Mouse (Mus musculus): ENCODE data around the gene Erbb4.
"Not testable (repeated sequence)": the region's sequence is repeated elsewhere in the genome, so short reads cannot be mapped to it uniquely, and the experiment has no call there.

Gene Erbb4

DNA sequence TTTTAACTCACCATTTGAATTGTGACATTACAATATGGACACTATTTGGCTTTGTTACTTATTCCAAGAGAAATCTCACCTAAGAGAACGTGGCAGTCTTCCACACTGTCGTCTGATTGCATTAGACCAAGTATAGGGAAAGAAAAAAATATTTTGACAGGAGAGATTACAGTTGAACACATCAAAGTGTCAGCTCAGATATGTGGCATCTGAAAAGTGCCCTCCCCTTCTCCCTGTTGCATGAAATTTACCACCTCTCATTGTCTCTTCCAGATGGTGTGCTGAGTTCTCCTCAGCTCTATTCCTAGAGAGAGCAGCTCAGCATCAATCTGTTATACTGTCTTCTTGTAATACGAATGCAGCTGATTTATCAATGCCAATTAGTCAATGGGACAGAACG, 268.5 kb downstream of the Erbb4 start:
- DNase-seq: no peak

DNA sequence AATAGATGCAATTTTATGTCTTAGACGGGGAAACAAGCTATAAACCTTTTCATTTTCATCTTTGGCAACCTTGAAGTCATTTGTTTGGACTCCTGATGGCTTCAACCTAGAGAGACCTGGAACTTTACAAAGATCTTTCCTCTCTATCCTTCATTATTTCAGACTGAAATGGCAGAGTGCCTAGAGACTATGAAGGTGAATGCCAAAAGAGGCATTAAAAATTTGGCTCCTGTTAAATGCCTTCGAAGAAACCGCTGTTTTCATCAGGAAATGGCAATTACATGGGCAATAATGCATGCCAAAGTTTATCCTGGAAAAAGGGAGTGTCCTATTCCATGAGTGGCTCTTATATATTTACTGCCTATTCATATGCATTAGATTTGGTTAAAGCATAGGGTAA, 273.2 kb downstream of the Erbb4 start:
- DNase-seq: no peak

DNA sequence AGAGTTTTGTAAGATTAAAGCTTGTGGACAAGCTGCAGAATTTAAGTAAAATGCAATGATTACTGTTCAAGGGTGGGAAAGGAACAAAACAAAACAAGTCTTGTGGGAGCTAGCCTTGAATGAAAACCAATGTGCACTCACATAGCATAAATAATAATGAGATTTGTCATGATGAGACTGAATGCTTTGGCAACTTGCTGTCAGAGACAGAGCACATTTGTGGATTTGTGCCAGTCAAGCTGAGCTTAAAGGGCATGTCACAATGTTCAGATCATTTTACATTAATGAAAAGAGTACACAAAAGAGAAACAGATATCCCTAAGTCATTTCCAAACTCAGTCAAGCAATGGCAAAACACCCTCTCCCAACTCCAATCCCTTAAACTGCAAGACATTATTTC, 275.8 kb downstream of the Erbb4 start:
- DNase-seq: no peak

DNA sequence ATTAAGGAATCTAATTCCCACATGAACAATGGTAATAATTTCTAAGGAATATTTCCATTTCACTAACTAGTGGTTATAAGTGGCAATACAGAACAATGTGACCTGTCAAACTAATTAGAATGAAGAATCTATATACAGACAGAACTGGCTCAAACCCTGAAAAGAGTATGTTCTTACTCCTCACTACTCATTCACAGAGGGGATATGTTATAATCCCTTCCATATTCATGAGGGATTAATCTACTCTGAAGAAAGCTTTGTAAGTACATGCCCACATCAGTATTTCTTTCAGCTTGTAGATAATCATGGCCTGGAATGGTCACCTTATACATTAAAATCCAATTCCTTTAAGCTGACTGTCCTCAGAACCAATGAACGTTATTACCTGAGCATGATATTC, 276.3 kb downstream of the Erbb4 start:
- DNase-seq: no peak

DNA sequence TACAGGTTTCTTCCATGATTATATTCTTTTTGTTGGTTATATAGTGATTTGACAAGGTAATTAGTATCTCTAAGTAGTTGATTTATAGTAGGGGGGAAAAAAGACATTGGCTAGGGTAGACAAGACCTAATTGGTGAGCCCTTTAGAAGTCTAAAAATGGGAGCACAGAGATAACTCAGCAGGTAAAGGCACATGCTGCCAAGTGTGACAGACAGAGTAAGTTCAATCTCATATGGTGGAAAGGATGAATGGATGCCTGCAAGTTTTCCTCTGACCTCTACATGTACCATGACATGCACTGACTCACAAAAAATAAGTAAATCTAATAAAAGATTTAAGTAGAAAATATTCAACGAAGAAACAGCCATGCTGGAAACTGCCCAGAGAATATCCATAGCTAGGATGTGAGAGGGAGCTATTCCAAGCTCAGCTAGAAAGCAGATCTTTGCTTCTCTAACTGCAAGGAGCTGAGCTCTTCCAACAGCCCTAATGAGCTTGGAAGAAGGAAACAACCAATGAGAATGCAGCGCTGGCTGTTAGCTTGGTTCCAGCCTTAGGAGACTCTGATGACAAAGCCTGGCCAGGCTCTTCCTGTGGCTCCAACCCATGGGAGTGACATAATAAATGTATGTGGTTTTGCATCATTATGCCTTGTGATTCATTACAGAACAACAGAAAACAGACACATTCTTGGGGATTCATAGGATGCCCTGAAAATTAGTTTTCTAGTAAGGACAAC, 277.2 kb downstream of the Erbb4 start:
- DNase-seq: no peak

DNA sequence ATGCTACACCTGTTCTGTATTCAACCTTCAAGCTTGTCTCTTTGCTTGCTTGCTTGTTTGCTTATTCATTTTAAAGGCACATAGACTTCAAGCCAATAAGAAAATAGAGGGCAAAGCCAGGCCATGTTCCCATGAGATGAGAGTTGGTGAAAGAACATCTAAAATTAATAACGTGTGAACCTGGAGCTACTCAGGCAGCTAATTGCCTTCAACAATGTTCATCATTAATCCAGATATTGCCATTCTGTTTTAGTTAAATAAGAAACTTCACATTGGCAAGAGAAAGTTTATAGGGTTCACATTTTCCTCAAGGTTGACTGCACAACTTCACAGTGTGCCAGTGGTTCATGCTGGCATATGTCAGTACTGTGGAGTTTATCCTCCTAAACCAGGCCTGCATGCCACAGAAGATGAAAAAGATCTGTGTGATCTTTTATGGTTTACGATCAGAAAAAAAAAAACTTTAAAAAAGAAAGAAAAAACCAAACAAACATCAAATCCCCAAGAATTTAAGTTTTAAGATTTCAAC, 284.7 kb downstream of the Erbb4 start:
- no peak for DNase-seq

DNA sequence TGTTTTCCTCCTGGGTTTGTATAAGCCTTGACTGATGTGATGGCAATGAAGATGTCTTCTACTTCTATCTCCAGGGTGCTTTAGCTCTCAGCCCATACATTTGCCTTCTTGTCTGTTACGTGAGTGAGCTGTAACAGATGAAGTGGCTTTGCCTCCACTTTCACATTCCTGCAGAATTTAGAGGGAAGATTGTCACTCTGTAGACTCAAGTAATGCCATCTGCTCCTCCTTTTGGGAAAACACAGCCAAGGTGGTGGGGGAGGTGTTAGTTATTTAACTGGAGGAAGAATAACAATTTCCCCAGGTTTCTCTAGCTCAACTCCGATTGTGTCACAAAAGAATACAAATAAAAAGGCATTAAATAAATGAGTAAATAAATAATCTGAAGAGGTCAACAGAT, 301.1 kb downstream of the Erbb4 start:
- DNase-seq: no peak

DNA sequence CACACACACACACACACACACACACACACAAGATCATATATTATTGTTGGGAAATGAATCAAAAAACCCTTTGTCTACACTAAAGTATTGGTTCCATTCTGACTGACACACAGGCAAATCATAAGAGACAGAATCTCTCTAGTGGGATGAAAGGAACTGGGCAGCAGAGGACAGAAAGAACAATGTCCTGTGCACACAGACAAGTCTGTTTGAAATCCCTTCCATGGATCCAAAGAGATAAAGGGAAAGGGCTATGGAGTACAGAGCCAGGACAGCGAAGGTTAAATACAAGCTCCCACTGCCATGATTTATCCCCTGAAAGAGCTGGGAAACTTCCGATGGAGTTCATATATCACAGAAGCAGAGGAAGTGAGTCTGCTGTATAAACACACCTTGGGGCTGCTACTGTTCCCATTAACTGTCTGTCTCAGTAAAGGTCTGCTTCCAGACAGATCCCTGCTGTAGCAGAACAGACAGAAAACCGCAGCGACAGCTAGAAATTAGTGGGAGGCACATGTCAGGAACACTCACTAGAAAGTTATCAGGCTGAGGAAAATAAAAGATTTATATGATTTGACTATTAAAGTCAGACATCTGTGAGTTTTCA, 320.3 kb downstream of the Erbb4 start:
- no peak for DNase-seq

DNA sequence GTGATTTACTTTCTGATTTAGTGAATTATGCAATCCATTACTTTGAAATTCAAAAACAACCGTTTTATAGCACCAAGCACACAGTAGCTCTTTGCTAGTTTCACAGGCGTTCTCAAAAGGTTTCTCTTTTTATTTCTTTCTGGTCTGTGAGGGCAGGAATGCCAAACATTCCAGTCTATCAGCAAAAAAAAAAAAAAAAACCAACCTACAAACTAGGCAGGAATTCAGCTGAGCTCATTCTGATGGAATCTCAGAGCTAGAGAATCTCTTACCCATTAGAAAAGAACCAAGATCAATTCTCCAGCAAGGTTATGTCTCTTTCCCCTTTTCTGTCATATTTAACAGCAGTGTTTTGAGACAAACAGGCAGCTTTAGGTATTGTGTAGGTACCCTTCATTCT, 327.2 kb downstream of the Erbb4 start:
- DNase-seq: no peak

DNA sequence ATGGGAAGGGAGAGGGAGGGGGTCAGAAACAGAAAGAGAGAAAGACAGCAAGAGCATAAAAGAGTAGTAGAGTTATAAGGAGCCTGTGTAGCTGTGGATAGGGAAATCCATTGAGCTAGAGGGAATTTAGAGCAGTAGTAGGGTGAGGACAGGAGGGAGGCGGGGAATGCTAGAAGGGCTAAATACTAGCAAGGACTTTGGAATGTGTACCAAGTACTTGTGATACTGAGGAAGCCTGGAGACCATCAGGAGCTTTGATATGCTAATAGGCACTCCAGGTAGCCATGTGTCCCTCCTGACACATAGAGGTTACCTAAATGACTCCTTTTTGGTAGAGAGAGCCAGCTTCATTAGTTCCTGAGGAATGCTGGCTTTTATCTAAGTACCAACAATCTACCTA, 327.8 kb downstream of the Erbb4 start:
- DNase-seq: no peak

DNA sequence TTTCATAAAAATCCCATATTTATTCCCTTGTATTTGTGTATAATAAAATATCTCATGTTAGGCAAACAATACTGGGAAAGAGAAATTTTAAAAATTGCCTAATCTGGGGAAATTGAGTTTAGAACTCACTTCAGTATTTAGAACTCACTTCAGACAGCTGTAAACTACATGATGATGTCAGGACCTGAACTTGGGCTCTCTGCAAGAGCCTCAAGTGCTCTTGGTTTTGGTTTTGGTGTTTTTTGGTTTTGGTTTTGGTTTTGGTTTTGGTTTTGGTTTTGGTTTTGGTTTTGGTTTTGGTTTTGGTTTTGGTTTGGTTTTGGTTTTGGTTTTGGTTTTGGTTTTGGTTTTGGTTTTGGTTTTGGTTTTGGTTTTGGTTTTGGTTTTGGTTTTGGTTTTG, 341.8 kb downstream of the Erbb4 start:
- DNase-seq: not testable (repeated sequence)

DNA sequence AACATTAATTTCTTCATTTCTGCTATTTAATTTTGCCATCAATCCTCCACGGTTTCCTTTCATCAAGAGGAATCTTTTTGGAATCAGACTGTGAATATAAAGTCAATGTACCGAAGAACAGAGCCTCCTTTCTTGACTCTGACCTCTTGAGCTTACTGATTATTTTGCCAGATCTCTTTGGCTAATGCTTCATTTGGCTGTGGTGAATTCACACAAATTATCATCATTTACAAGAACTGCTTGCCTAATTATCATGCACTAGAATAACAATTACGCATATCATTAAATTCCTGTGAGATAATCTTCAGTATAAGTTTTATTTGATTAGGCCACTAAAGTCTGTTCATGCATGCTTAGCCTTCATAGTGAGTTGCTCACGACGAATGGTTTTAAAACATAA, 345.4 kb downstream of the Erbb4 start:
- DNase-seq: no peak

DNA sequence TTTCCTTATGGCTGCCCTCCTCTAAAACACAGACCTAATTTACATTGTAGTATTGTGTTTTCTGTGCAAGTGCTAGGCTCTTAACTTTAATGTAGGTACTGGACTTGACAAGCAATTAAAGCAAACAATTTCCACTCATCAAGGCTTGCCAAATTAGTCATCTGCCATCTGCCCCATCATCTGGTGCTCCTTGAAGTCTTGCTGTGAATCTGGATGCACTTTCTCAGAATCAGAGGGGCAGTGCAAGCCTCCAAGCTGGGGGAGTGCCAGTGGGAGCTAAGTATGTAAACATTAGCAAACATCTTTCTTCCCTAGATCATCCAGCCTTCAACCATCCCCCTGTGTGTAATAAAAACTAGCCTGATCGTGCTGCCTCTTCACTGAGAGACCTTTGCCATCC, 358.9 kb downstream of the Erbb4 start:
- no peak for DNase-seq

DNA sequence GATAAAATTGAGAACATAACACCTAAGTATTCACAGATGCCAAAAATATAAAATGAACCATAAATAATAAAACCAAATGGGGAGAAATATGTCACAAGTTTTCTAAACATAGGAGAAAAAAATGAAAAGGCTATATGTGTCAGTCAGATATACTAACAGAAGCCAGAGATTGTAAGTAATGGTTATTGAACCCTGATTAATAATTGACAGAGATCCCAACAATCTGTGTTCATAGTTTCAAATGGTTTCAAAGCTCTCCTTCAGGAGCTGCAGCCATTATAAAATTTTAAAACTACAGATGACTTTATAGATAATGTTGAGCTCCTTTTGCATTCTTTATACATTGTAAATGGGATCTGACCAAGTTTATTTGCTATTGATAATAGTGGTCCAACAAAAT, 426.4 kb downstream of the Erbb4 start:
- no peak for DNase-seq

DNA sequence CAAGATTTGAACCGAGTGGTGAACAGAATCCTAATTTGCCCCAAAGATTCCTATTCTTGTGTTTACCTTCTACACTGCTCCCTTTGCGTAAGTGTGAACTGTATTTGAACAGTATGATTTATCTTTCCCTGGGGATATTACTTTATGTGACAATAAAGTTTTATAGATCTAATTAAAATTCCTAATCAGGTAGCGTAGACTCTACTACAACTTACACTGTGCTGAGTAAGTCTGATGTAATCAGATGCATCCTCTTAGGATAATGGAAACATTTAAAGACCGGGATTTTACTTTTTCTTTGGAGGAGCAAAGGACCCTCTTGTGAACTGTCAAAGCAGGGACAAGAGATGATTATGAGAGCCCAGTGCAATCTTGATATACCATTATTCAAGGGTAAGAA, 433.2 kb downstream of the Erbb4 start:
- no peak for DNase-seq

DNA sequence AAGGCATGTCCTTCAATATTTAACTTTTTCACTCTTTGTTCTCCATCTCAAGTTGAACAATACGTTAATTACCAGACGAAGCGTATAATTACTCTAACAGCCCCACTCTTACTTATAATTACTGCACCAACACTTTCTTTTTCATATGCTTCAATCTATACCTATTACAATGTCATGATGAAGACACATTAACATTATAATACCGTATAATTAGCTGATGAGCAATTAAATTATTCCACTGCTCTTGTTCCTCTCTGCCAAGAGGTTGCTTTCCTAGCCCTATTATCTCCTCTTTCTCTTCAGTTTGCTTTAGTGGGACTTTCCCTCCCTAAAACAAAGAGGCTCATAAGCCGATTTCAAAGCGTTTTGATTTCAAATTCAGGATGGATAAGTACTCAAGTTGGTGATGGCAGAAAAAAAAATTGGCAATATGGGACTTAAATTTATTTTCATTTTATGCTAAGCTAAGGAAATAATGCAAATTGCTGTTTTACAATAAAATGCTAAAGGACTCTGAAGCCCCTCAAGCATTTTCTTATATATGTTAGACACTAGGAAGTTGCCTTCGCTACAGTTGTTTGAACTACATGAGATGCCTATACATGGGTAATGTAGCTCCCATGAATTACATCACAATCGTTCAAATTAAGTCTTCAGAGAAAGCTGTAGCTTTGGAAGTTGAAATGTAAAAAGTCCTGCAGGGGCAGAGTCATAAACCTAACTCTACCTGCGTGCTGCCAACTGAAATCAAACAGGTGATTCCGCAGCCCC, 440.8 kb downstream of the Erbb4 start:
- DNase-seq: no peak

DNA sequence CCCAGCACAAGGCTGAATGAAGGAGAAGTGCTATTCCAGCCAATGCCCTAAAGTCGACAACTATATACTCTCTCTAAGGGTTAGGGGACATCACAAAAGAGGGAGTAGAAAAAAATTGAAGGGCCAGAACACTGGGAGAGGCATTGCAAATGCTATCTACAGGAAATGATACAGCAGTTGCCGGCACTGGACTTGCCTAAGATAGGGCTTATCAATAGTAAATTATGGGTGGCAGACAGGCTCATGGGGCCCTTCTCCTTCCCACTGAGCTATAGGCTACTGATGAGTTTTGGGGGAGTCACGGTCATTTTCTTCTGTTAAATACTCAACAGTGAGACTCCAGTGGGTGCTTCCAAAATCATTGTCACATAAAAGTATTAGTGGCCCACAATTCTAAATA, 517.4 kb downstream of the Erbb4 start:
- DNase-seq: no peak

DNA sequence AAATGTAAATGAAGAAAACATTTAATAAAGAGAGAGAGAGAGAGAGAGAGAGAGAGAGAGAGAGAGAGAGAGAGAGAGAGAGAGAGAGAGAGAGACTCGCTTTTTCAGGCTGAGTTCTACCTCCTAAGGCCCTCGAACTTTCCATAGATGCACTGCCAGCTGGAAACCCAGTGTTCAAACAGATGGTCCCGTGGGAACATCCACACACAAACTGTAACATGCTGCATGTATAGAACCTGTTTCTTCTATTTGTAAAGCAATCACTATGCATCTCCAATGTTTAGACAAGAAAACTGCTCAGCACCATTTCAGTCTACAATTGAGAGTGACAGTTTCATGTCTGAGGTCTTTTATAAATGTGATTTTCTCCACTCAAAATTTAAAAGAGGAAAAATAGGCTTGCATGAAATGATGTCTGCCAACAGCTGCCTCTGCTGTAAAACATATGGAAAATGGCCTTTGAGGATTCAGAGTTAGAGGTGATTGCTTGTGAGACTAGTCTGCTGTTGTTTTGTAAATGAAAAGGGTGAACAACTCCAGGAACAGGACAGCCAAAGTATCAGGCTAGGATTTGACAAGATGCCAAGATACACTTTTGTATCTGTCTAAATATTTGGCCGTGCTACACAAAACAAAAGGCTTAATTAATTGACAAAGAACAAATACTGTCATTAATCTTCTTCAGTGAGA, 533.9 kb downstream of the Erbb4 start:
- no peak for DNase-seq

DNA sequence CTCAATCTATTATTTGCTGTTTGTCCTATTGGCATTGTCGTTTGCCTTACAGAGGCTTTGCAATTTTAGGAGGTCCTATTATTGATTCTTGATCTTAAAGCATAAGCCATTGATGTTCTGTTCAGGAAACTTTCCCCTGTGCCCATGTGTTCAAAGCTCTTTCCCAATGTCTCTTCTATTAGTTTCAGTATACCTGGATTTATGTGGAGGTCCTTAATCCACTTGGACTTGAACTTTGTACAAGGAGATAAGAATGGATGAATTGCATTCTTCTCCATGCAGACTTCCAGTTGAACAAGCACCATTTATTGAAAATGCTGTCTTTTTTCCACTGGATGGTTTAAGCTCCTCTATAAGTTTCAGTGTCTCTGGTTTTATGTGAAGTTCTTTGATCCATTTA, 536.9 kb downstream of the Erbb4 start:
- no peak for DNase-seq

DNA sequence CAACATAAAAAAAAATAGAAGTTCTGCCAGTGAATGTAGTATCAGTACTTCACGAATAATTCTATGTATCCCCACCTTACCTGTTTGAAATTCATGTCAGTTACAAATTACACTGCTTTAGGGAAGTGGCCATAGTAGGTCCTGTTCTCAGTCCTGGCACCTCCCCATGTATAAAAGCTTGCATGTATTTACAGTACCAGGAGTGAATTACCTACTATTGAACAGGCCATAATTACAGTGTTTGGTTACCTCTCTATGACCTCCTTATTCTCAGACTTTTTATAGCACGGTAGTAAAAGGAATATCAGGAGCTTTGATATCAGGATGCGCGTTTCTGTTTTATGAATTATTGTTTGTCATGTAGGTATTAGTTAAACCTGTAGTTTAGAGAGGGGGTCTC, 564.9 kb downstream of the Erbb4 start:
- DNase-seq: no peak

DNA sequence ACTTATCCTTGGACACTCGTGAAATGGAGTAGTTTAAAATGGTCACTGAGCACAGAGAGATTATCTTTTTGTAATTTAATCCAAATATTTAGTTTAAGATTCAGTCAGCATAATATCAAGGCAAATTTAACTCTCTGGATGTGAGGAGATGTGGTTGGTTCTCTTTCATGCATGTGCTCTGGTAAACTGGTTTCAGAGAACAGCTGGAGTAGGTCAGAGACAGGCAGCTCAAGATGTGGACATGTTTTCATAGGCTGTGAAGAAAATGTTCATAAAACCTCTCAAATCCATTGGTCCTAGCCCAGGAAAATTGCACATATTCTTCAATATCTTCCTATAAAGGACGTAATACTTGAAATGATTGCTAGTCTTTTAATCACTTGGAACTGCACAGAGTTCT, 590.0 kb downstream of the Erbb4 start:
- no peak for DNase-seq

DNA sequence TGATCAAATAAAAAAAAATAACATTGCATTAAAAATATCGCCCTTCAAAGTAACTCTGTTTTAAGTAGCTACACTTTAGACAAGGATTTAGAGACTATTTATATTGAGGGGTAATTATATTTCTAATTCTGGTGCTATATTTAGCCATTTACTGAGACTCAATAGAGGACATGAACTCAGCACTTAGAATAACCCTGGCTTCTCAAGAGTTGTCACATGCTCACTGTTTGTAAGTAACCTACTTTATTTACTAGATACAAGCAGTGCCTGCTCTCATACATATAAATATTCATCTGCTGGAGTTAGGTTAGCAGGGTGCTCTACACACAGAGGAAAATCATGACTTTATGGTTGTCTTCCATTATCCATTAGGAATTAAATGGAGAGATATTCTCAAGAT, 604.0 kb downstream of the Erbb4 start:
- DNase-seq: no peak

DNA sequence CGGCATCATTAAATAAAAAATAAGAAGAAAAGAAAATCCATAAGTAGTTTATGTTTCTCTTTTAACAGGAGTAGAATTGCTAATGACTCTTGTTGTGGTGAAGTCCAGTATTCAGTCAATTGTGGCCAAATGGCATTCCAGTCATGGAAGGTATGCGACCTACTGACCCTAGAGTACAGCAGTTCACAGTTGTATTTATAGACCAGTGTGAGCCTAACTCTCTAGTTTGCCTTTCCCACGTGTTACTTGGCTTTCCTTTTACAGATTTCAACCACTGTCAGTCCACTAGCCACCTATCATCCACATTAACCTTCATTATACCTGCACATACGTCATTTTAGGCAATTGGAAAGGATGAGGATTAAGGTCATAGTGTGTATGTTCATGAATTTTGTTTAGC, 606.3 kb downstream of the Erbb4 start:
- DNase-seq: peak; percentile 40

Measured in kidney, adult 18-20 months (tissue).